Mouse (Mus musculus) megakaryocyte, adult 5-6 weeks (primary cell): ENCODE measurements around the gene Emp1. TPM values are rescaled to one million over a fixed set of nuclear protein-coding genes. Genes with fewer than 3 reads are reported as not detected.

Source experiments
- ATAC-seq: 2 replicates; pipeline ENCODE4 v1.8.0; 2016; ENCODE audit warnings: mild to moderate bottlenecking, inconsistent platforms; ENCODE audit not compliant: poor library complexity, severe bottlenecking
- total RNA-seq, 2 experiments: library from RNA; stranded (forward) in 1 of 2; stranded (reverse) in 1 of 2; fragments of 153-499, 151-499 nt in 1 of 2; fragments of 221-1000, 200-1000 nt in 1 of 2; gene quantifications; 2 replicates each; pipeline versions ENCODE4 v1.2.3 to v1.2.4; 2015 to 2017

Gene Emp1
- total RNA-seq, 2 experiments from 2014 or later = 0.83 to 2.2 TPM

DNA sequence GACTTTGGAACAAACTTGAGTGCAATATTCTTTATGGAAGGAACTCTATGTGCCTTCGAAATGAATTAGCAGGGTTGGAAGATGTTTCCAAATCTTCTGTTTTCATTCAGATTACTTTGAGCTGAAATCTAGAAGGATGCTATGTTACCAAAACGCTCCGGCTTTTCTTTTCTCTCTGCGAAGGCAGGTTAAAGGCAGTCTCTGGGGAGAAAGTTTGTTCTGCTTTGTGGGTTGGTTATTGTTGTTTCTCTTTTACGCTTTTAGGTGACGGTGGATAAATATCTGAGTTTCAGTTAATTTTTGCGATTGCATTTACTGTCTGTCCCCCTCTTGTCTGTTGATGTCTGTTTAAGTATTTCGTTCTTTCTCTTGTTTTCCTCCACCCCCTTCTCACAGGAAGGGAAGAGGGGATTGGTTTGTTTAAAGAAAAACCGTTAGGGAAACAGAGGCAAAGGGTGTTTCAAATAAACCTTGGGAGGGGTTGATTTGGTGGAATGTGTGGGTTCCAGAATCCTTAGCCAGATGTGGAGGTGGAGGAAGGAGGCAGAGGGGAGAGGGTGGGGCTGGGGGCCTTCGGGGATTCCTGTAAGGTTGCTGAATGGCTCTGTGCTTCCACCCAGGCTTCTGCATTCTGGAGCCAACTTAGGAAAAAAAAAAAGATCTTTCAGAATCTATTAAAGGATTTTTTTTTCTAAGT lies 1.1 kb downstream of the Emp1 start:
- no peak for ATAC-seq

DNA sequence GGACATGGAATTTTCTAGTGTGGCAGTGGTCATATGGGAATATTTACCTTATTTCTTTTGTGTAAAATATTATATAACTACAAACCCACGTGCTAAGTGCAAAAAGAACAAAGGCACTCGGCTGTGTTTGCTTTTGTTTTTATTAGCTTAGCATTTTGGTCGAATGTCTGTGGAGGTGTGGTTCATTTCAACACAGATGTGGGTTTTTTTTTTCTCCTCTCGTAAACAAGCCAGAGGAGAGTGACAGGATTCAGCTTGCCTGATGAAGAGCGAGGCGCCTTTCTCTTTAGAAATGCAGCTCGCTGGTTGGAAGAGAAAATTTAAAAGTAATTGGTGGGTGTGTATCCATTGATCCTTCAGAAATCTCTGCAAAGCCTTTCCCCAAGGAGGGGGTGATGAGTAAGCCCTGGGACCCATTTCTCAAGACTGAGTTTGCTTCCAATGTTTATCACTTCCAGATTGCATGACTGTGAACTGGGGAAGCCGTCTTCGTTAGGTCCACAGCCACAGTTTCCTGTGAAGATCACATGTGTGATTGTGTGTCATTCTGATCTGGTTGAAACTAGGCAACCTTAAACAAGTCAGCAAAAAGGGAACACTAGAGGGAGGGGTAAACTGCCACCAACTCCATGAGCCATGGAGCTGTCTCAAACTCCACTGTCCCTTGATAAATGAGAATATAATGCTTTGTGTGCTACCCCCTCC lies 1.8 kb downstream of the Emp1 start:
- peak; percentile 78 for ATAC-seq

GRCm38 (mm10) chr6:135364891-135365301 lies 2.6 kb downstream of the Emp1 start:
- ATAC-seq = no peak

GRCm38 (mm10) chr6:135365614-135366013 lies 3.3 kb downstream of the Emp1 start:
- ATAC-seq = no peak

GRCm38 (mm10) chr6:135368230-135368629 lies 5.9 kb downstream of the Emp1 start:
- ATAC-seq = no peak

- no peak for ATAC-seq
These were observed 7.2 kb downstream of the Emp1 start for GRCm38 (mm10) chr6:135369551-135369968.

- no peak for ATAC-seq
These were observed 8.6 kb downstream of the Emp1 start for GRCm38 (mm10) chr6:135370954-135371353.

DNA sequence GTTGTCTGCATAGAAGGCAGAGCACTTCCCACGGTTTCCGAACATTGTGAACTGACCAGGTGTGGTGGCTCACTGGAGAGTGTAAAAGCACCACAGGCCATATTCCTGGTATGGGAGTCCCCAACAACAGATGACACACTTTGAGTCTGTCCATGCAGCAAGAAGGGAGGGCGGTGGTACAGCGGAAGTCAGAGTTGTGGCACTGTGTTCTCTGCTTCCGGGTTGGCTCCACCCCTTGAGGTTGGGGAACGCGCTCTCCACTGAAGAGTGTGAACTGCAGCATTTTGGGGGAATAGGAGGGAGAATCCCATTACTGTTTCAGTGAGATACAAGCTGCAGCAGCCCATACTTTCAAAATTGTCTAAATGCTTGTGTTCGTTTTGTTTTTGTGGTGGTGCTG lies 11.0 kb downstream of the Emp1 start:
- ATAC-seq = no peak

- no peak for ATAC-seq
These were observed 13.5 kb downstream of the Emp1 start for GRCm38 (mm10) chr6:135375818-135376217.

GRCm38 (mm10) chr6:135376248-135376647 lies 13.9 kb downstream of the Emp1 start:
- ATAC-seq = no peak

GRCm38 (mm10) chr6:135377583-135378319 lies 15.4 kb downstream of the Emp1 start:
- ATAC-seq = peak; percentile 75

DNA sequence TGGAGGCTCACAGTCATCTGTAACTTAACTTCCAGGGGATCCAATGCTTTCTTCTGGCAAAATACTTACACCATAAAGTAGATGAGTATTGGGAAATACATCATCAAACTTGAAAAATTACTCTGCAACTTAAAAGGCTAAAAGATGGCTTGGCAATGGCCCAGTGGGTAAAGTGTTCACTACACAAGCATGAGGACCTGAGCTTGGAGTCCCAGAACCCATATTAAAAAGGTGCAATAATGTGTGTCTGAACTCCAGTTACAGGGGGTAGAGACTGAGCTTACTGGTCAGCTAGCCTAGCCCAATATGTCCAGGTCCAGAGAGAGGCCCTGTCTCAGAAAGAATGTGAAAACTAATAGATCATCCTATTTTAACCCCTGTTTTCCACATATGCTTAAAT lies 21.6 kb downstream of the Emp1 start:
- ATAC-seq = no peak

DNA sequence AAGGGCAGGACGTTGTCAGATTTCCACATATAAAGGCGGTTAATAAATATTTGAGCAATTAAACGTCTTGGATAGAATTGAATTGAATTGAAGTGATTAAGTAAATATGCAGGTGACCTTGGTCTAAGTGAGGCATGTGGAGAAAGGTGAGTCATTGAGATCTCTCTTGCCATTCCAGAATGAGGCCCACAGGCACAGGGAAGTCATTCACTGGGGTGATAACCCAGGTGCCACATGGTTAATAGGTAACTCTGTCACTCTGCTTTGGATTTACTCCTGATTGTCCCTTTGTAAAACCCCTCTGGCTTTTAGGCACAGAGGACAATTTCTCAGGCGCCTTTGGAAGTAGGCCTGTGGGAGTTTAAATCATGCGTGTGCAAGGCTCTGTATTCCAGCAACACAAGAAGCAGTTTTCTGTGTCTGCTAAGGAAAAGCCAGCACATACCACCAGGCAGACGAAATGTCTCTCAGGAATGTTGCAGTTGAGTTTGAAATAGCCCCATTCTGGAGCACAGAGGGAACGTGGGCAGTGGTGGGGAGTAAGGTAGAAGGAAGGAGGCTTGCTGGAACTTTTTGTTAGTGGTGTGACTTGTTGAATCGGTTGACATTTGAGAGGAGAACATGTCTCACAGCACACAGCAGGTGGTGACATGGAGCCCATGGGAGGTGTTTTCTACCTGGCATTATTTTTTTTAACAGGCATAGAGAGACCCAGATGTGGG lies 23.6 kb downstream of the Emp1 start:
- ATAC-seq = no peak

DNA sequence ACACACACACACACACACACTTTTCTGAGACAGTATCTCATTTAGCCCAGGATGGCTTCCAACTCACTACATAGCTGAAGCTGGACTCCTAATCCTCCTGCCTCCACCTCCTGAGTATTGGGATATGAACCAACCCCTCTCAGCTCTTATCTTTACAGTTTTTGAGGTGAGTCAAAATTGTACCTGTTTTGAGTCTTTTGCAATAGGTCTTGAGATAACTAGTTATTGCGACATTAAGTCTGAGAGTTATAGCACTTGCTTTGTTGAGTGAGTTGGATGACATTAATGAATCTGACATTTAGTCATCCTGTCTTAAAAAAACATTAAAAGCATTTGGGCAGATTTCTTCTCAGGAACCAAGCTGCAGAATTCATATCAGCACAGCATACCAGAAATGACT lies 25.3 kb downstream of the Emp1 start:
- ATAC-seq = no peak

DNA sequence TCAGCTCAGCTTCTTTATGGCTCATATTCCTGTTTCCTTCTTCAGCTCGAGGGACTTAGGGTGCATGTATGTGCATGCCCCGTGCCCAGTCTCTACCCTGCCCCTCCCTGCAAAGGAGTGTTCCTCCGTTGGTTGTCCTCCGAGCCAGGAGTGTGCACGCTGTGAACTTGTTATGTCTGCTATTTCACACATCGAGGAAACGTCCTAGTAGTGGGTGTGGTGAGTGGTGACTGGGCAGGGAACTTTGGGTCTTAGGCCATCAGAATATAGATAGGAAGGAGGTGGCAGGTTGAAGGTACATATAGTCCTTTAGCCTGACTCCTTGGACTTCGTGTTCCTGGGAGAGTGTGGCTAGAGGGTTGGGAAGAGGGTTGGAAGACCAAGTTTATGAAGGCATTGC lies 26.4 kb downstream of the Emp1 start:
- no peak for ATAC-seq

GRCm38 (mm10) chr6:135390398-135390797 lies 28.1 kb downstream of the Emp1 start:
- ATAC-seq = no peak

DNA sequence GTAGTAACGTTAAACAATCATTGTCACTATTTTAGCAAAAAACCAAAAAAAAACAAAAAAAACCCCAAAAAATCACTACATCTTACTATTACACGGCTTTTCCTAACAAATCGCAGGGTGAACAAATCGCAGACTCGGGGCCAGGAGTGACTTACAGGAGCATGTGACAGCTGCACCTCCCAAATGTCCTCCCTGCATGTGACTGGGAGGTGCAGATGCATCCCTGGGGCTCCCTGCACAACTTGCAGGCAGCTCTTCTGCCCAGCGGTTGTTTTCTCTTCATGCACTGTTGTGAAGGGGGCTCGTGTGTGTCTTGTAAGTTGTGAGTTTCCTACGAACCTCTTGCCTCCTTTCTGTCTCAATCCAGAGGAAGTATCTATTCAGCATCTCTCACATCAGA lies 33.0 kb downstream of the Emp1 start:
- no peak for ATAC-seq

DNA sequence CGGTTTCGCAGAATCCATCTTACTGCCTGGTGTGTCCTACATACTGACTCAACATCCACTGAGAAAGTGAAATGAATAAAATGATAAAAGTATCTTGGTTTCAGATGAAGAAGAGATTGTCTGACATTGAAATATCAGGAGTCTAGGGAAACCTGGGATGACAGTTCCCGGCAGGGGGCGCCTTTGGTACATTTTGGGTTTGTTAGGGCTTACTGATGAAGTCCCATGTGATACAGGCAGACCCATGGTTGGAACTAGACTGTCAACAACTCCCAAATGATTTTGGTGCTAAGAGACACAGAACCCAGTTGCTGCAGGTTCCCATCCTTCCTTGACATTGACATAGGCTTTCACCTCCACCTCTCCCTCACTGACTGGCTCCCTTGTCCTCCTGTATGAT lies 34.7 kb downstream of the Emp1 start:
- ATAC-seq = no peak

DNA sequence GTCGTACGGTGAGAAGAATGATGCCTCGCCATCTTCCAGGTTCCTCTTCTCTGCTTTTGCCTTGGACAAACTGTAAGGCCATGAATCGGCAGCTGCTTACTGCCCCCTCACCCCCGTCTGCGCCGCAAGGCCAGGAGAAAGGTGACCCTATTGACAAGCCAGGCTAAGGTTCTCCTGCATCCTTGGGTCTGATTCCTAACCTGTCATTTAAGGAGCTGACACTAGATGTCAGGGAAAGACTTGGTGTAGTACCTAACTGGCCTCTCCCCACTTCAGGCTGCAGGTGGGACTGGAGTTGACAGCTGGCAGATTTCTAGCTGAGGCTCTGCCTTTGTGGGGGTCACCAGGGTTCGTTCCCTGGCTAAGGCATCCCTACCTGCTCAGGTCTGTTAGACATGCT lies 35.4 kb downstream of the Emp1 start:
- ATAC-seq = no peak

DNA sequence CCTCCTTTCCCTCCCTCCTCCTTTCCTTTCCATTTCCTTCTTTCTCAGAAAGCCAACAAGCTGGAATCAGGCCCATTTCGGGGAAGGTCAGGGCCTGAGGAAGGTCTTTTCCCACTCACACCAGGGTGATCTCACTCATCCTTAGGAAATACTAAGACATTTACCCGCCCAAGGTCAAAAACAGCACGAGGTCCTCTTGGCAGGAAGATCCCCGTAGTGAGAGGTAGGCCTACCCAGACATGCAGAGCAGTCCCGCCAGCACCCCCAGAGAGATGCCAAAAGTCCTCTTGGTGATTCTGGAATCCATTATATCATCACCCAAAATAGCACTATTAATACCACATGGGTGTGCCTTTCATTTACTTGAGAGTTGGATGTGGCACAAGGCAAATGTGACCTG lies 36.5 kb downstream of the Emp1 start:
- no peak for ATAC-seq

- ATAC-seq = peak; percentile 72
These were observed 38.0 kb downstream of the Emp1 start for GRCm38 (mm10) chr6:135400306-135400705.
